Mouse (Mus musculus): ENCODE measurements around the gene Itga10. TPM values are rescaled to one million over a fixed set of nuclear protein-coding genes. Genes with fewer than 3 reads are reported as not detected.

Gene Itga10
- total RNA-seq, 2 experiments from 2014 or later: 0.84 to 1.2 TPM

DNA sequence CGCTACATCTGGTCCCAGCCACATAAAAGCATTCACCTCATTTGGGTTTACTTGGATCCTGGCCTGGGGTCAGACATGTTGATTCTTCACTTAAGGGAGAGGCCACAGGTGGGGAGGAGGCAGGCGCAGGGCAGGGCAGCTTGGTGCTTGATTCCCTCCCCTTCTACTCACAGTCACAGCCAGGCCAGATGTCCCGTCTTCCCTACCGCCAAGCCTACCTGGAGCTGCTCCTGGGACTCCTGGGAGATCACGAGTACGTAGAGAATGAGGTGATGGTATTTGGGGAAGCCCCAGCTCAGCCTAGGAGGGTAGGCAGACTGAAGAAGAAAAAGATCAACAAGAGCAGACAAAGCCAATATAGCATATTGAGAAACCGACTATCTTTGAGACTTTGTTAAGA lies 61.6 kb downstream of the Itga10 start:
- intact Hi-C loops (cut with DNase I): loop anchor here (2.0 kb wide), 1 partner anchor 162 kb away; no protein-coding TSS in a partner anchor
- DNase-seq: no peak

DNA sequence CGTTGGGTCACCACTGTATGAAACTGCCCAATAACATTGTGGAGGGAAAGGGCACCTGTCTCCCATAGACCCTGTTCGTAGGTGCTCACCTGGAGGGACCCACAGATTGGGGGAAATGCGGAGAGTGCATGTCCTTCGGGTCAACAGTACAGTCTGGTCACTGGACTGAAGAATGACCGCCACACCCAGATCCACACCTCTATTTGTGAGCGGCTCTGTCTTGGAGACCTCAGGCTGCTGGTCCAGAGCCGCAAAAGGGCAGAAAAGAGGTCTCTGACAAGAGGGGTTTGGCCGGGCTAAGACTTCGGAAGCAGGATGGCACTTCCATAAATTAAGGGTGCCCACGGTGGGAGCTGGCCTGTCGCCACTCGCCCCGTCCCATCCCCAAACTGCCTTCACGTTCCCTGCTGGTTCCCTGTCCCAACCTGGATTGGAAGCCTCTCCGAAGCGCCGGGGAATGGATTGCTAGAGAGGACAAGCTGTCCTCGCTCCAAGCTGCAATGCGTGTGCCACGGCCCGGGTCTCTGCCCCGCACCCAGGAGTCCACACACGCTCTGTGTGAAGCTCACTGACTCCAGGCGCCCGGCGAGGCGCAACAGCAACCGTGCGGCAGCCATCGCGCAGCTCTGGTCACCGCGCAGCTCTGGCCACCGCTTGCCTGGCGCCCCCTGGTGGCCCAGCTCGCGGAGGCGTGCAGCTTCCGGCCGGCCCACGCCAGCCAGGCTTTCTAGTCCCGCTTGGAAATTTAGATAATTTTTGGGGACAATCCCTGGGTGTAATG lies 62.7 kb downstream of the Itga10 start, which contains the start of gene Nudt17:
TSS of gene Nudt17 (minus strand) at position 660 of the 781 bp plus-strand sequence.
- DNase-seq: peak; percentile 70 to 80
- intact Hi-C loops (cut with DNase I): loop anchor here (2.0 kb wide), 1 partner anchor 163 kb away; no protein-coding TSS in a partner anchor

GRCm38 (mm10) chr3:96708684-96709064 lies 63.3 kb downstream of the Itga10 start:
- intact Hi-C loops (cut with DNase I): no loop called here
- DNase-seq: no peak

Other genes starting within 250 kb of the Itga10 start
- not detected for gene BC107364, start 193.3 kb upstream of the Itga10 start, total RNA-seq (2021)
- gene Hfe2, start 120.4 kb upstream of the Itga10 start, total RNA-seq (2021): 100 to 1,000 TPM; 612 to 621 TPM
- gene Txnip, start 87.6 kb upstream of the Itga10 start, total RNA-seq (2021): 100 to 1,000 TPM; 572 to 620 TPM
- gene Gm16253, start 68.6 kb upstream of the Itga10 start, total RNA-seq (2021): 1 to 10 TPM; 1.4 to 2.4 TPM
- 10 to 100 TPM; 36.7 to 41.4 TPM for gene Polr3gl, start 51.4 kb upstream of the Itga10 start, total RNA-seq (2021)
- under 1 TPM; 0.59 to 0.92 TPM for gene Ankrd34a, start 48.9 kb upstream of the Itga10 start, total RNA-seq (2021)
- 1 to 10 TPM; 5.5 to 6.3 TPM for gene Lix1l, start 44.4 kb upstream of the Itga10 start, total RNA-seq (2021)
- gene Rbm8a, start 15.7 kb upstream of the Itga10 start, total RNA-seq (2021): 10 to 100 TPM; 19.9 to 29.7 TPM
- 10 to 100 TPM; 20.0 to 25.5 TPM for gene Pex11b, start 10.2 kb upstream of the Itga10 start, total RNA-seq (2021)
- under 1 TPM in 1 of 2 experiments, not detected in 1; 0.20 TPM for gene Gm42957, start 10.1 kb upstream of the Itga10 start, total RNA-seq (2021)
- gene Ankrd35, start 24.5 kb downstream of the Itga10 start, total RNA-seq (2021): under 1 TPM; 0.35 to 0.92 TPM
- gene Pias3, start 50.8 kb downstream of the Itga10 start, total RNA-seq (2021): 1 to 10 TPM; 6.5 to 7.3 TPM
- gene Nudt17, start 63.0 kb downstream of the Itga10 start, total RNA-seq (2021): 1 to 10 TPM in 1 of 2 experiments, under 1 TPM in 1; 0.42 to 1.1 TPM
- 10 to 100 TPM; 18.1 to 19.9 TPM for gene Polr3c, start 82.0 kb downstream of the Itga10 start, total RNA-seq (2021)
- gene Rnf115, start 82.1 kb downstream of the Itga10 start, total RNA-seq (2021): 10 to 100 TPM; 76.2 to 86.5 TPM
- gene Pdzk1, start 183.7 kb downstream of the Itga10 start, total RNA-seq (2021): not detected
- not detected for gene Cd160, start 183.8 kb downstream of the Itga10 start, total RNA-seq (2021)